Mouse (Mus musculus) embryonic fibroblast, embryonic 13.5 days (primary cell): ENCODE measurements at regions not wholly inside any gene's neighbourhood (a gene's known extent, or its start where the extent isn't known, plus 50 kb on each side); places are given as distances from the start of the nearest gene placed in this dataset.
A peak's percentile ranks its signal among the peaks of the same experiment; 100 is the strongest.

Experiments used
- H3K27ac ChIP-seq: 2 replicates; pipeline ENCODE4 v1.5.1; 2012; ENCODE audit warnings: low read length, control low read depth, inconsistent platforms; ENCODE audit not compliant: insufficient read depth
- H3K4me1 ChIP-seq: 2 replicates; pipeline ENCODE4 v1.6.1; 2011; ENCODE audit warnings: low read length; ENCODE audit not compliant: control insufficient read depth, insufficient read depth
- H3K4me3 ChIP-seq: 2 replicates; pipeline ENCODE4 v1.5.1; 2011; ENCODE audit warnings: mild to moderate bottlenecking, control low read depth, low read length; ENCODE audit not compliant: insufficient read depth
- CTCF ChIP-seq: IDR thresholded peaks from 2 replicates; pipeline ENCODE4 v1.5.1; 2011; ENCODE audit warnings: mild to moderate bottlenecking, control low read depth, low read length, moderate library complexity, borderline replicate concordance; ENCODE audit not compliant: insufficient read depth
- POLR2A ChIP-seq: IDR thresholded peaks from 2 replicates; pipeline ENCODE4 v1.6.1; 2011; ENCODE audit warnings: low read depth, mild to moderate bottlenecking, control low read depth, low read length, moderate library complexity

DNA sequence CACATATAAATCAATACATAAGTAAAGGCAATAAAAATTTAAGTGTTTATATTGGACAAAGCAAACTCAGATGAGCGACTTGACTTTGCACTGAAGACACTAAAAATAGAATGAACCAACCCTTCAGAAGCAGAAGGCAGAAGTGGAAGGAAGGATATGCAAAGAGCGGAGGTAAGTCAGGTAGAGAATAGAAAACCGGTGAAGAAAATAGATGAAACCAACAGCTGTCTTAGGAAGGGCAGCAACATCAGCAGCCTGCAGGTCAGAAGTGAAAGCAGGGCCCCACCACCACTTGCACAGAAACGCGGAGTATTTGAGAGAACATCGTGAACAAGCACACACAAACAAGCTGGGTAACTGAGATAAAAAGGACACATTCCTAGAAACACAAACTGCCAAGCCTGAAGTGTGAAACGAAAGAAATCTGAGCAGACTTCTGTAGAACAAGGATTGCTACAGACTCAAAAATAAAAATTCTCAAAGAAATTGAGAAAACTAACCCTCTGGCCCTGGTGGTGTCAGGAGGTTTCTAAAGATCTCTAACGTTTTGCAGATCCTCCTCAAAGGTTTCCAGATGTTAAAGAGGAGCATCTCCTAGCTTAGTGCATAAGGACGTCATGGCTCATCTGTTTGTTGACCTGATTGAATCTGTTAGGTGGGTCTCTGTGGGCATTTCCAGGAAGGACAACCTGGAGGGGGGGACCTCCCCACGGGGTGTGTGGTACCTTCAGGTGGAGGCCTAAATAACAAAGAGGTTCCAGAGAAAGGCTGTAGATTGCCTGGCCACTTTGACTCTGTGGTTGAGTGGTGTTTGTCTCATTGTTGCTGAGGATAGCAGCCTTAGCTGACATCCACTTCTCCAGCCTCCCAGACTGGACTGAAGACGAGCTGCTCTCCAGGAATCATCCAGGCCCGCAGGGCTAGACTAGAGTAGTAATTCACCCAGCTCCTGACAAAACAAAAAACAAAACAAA is 252.0 kb downstream of the Rplp1 start:
- Histone ChIP-seq H3K27ac (no peak overlapping the region), H3K4me1 (0 out of 2 replicates have a peak, but pooled peaks cover 3% of the 10 kb centered on the region), H3K4me3 (no peak overlapping the region)
- no peak for TF ChIP-seq CTCF
- no peak for TF ChIP-seq POLR2A

DNA sequence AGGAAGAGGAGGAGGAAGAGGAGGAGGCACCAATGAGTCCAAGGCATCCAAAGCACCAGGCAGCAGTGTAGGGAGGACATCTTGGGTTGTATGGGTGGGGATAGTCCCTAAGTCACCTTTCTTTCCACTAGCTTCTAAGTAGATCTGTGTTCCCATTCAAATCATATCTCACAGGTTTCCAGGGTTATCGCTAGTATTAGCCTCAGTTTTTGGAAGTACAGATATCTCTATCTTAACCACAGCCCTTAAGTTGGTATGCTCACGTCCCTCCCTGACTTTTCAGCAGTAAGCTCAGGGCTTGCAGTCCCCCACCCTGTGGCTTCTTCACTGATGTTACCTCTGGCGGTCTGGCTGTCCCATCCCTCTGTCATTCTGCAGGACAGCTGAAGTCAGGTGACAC is 254.2 kb downstream of the Rplp1 start:
- no peak overlapping the region for H3K27ac ChIP-seq
- TF ChIP-seq POLR2A: no peak
- TF ChIP-seq CTCF: no peak
- H3K4me1 ChIP-seq: peaks cover 3% of the 10 kb centered on the region; the same call in 1 of the 2 replicates

DNA sequence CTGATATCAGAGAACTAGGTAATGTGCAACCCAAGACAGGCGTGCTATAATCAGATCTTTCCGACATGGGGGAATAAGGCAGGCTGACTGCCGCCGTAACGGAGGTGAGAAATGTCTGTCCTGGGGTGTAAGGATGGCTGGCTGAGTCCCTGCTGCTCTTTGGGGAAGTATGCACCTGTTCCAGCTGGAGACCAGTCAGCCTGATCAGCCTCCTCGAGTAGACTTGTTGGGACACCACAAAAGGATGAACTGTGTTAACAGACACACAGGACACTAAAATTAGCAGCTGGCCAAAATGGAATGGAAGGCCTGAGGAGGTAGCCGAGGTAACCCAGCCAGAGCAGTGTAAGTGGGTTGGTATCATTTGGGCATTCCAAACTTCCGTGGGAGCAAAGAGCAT is 256.3 kb downstream of the Rplp1 start:
- no peak overlapping the region for H3K4me3 ChIP-seq
- H3K27ac ChIP-seq: no peak overlapping the region
- H3K4me1 ChIP-seq: peaks cover 2% of the 10 kb centered on the region; the same call in 1 of the 2 replicates
- no peak for TF ChIP-seq POLR2A
- no peak for TF ChIP-seq CTCF

More for the DNA sequence above, 254.2 kb downstream of the Rplp1 start:
- H3K4me3 ChIP-seq: no peak overlapping the region

DNA sequence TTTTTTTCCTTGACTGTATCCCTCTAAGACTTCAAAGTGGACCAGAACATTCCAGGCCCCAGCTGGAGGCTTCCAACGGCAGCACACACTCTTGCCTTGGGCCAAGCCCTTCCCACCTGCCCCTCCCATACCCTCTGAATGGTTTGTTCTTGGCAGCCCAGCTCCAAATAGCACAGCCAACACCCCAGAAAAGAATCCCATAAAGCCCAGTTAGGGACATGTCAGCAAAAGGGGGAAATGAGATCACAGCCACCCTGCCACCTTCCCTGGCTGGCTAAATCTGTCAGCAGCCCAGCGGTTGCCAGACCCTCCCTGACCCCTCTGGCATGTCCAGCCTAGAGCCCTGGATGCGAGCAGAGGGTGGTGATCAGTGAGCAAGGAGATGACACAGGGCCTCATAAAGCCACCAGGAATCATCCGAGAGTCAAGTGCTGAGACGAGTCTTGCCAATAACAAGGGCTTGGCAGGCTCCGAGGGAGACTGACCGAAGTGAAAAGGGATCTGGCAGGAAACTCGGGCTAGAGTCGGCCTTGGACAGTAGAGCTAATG is 258.8 kb downstream of the Rplp1 start:
- TF ChIP-seq CTCF: no peak
- no peak for TF ChIP-seq POLR2A
- Histone ChIP-seq H3K4me3 (no peak overlapping the region), H3K27ac (no peak overlapping the region), H3K4me1 (peaks cover 2% of the 10 kb centered on the region; the same call in 1 of the 2 replicates)

DNA sequence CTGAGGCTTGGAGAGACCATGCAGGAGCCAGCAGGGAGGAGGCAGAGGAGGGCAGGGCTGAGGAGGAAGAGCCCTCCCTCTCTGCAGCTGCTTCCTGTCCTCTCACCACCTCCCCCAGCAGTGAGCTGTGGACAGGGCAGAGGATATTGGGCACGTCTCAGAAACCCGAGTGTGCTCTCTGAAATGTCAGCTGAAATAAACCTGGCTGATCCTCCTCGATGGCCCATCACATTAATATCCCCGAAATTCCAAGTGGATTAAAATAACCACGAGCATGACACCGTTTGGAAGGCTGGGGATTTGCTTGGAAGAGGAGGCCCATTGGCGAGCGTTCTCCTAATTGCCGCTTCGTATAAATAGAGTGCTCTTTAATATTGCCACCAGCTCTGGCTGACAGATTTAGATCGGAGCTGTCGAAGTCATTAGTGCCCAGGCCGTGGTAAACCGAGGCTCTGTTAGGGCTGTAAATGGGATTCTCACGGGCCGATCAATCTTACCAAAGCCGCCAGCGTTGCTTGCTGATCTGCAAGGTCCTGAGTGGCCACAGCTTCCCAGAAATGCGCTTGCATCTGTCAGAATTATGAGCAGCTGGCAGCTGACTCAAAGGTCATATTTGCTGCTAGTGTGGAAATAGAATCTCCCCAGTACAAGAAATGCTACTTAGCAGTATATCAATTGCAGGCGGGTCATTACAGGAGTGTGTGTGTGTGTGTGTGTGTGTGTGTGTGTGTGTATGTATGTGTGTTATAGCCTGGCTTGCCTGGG is 268.5 kb downstream of the Rplp1 start:
- Histone ChIP-seq H3K27ac (0 out of 2 replicates have a peak overlapping the region, but pooled peaks have one; percentile 9), H3K4me3 (no peak overlapping the region), H3K4me1 (no peaks in the 10 kb centered on the region)
- TF ChIP-seq POLR2A (no peak), CTCF (no peak)

DNA sequence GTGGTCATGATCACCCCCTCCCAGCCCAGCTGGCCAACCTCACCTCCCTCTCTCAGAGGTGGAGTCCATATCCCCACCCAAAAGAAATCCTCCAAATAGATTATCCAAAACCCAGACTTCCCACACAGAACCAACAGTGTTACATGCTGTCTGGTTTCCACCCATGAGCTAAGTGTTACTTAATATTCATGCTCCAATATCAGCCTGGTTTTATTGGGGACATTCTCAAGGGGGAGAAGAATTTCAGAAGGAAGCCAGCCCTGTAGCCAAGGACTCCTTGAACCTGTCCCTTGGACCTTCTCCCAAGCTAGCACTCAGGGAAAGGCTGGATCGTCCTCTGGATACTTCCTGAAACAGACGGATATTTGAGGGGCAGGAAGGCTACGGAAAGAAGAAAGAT is 268.6 kb downstream of the Tle3 start:
- no peak for TF ChIP-seq POLR2A
- no peak for TF ChIP-seq CTCF
- Histone ChIP-seq H3K27ac (no peak overlapping the region), H3K4me1 (no peaks in the 10 kb centered on the region; the same call in 1 of the 2 replicates)

DNA sequence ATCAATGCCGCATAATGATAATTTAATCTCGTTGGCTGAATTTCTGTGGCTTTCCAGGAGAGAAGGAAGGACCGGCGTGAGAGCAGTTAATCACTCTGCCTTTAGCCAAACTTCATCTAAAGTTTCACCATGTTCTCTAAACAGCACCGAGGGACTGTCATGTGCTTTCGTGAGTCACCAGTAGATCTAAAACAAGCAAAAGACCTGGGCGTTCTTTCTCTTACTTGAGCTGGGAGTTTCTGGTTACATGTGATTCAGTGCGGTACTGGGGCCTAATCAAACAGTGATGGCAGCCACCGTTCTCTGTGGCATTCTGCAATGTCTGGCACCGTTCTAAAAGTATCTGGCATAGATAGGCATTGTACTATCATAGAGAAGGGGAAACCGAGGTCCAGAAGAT is 266.7 kb downstream of the Tle3 start:
- no peak overlapping the region for H3K4me3 ChIP-seq
- H3K27ac ChIP-seq: no peak overlapping the region
- no peak for TF ChIP-seq POLR2A
- no peak for TF ChIP-seq CTCF
- H3K4me1 ChIP-seq: no peaks in the 10 kb centered on the region; the same call in 1 of the 2 replicates

More for the DNA sequence above, 268.6 kb downstream of the Tle3 start:
- H3K4me3 ChIP-seq: no peak overlapping the region

DNA sequence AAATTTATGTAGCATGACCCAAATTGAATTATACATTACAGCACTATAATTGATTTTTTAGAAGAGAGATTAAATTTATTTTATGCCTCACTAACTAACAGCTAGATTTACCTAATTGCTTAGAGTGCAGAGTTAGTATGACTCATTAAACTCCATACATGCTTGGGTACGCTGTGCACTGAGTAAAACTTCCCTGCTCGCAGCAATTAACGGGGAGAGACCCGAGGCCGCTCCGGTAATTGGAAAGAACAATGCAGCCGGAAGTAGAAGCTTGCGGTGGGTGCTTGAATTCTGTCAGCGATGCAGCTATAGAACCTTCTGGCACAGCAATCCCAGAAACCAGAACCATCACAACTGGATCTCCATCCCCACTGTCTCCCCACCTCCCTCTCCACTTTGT is 261.8 kb downstream of the Tle3 start:
- Histone ChIP-seq H3K27ac (no peak overlapping the region), H3K4me1 (no peaks in the 10 kb centered on the region; the same call in 1 of the 2 replicates), H3K4me3 (no peak overlapping the region)
- TF ChIP-seq POLR2A (no peak), CTCF (no peak)

DNA sequence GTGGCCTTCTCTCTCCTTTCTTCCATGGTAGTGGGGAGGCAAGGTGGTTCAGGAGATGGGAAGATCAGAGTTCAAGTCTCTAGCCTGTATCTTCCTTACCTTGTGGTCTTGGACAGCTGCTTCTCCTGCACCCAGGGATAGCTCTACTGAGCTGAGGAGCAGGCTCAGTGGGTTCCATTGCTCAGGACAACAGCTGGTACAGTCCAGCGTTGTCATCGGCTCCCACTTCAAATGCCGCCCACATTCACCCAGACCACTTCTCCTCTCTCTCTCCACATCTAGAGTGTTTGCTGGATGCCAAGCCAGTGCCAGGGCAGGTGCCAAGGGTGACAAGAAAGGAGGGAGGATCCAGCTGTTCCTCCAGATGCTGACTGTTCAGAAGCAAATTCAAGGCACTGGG is 260.4 kb downstream of the Tle3 start:
- Histone ChIP-seq H3K4me1 (no peaks in the 10 kb centered on the region), H3K27ac (no peak overlapping the region), H3K4me3 (no peak overlapping the region)
- TF ChIP-seq CTCF (no peak), POLR2A (no peak)

DNA sequence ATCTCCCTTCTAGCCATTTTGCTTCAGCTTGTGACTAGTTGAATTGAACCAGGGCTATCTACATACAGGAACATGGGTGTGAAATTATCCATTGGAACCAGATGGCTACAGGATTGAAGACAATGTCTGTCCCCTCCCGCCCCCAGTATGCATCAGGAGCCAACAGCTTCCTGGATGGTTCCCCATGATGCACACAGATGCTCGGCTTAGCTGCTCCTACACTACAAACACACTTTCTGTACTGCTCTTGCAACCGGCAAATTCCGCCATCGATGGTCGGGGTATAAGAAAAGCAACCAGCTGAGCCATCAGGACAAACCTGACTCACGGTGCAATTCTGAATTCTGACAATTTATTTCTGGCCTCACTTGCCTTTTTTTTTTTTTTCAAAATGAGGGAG is 258.9 kb downstream of the Tle3 start:
- TF ChIP-seq POLR2A (no peak), CTCF (no peak)
- Histone ChIP-seq H3K4me1 (no peaks in the 10 kb centered on the region), H3K27ac (no peak overlapping the region), H3K4me3 (no peak overlapping the region)
